Mouse (Mus musculus): ENCODE results near the gene Icam4. TPM values are rescaled to one million over a fixed set of nuclear protein-coding genes. Genes with fewer than 3 reads are reported as not detected.

Icam4 gene
- polyA plus RNA-seq (2021; fragmentation: Nextera tagmentation) = 2.9 and 3.0 TPM in 2 replicates
- long read RNA-seq, experiment 1 = 0 reads
- long read RNA-seq, experiment 2 = 0 reads

DNA sequence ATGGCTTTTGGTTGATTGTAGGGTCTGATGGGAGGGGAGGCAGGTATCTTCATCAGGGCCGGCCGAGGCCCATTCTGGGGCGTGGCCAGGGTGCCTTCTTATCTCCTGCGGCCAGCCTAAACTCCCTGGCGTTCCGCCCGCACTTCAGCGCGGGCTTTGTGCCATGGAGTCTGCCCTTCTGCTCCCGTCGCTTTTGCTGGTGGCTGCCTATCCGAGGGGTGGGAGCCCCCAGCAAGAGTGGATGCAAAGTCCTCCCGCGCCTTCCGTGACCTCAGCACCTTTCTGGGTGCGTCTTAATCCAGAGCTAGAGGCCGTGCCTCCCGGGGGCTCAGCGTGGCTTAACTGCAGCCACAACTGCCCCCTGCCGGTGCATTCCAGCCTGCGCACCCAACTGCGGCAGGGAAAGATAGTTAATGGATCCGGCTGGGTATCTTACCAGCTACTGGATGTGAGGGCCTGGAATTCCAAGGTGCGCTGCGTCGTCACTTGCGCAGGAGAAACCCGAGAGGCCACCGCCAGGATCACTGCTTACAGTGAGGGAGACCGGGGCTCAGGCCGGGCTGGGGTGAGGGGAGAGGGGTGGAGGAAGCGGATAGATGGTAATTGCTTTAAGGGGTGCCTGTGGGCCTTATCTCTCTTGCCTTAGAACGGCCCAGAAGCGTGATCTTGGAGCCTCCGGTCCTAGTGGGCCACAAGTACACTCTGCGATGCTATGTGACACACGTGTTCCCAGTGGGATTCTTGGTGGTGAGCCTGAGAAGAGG, at the start of gene Icam4:
Icam4 (plus strand) TSS at position 83 of the 764 bp plus-strand sequence.

GRCm38 (mm10) chr9:21002627-21003551, 26.3 kb upstream of the Icam4 start, which contains the start of gene Mrpl4:
Gene Mrpl4 (plus strand): TSS chr9:21002738.

GRCm38 (mm10) chr9:21015571-21016130, 13.5 kb upstream of the Icam4 start, which contains the start of gene Icam1:
Gene Icam1 (plus strand): TSS chr9:21015985.

GRCm38 (mm10) chr9:21031896-21032351, 2.8 kb downstream of the Icam4 start, which contains the start of gene Icam5:
Gene Icam5 (plus strand): TSS chr9:21032073.

GRCm38 (mm10) chr9:21067006-21067684, 38.0 kb downstream of the Icam4 start, which contains the start of gene Zglp1:
Gene Zglp1 (minus strand): TSS chr9:21067093.

GRCm38 (mm10) chr9:21073044-21073840, 44.1 kb downstream of the Icam4 start, which contains the start of the genes Gm49373 and Fdx1l:
Gene Gm49373 (minus strand): TSS chr9:21073096.
Gene Fdx1l (minus strand): TSS chr9:21073614.

Small RNA genes lying within 50 kb of the gene (microRNA-seq; reads per million reads assigned to microRNA genes)
- not detected for gene Mir1900
- gene Mir7082 = not detected

Other genes with a start within 250 kb of the Icam4 start
- 0.05 TPM in 1 of 2 replicates, not detected in the other for gene Col5a3, start 214.3 kb upstream of the Icam4 start, polyA plus RNA-seq (2021; fragmentation: Nextera tagmentation)
- gene Rdh8, start 210.9 kb upstream of the Icam4 start, polyA plus RNA-seq (2021; fragmentation: Nextera tagmentation) = not detected in 2 replicates
- 29.3 and 32.9 TPM in 2 replicates for gene A230050P20Rik, start 160.7 kb upstream of the Icam4 start, polyA plus RNA-seq (2021; fragmentation: Nextera tagmentation)
- 20.1 and 21.8 TPM in 2 replicates for gene Angptl6, start 149.6 kb upstream of the Icam4 start, polyA plus RNA-seq (2021; fragmentation: Nextera tagmentation)
- gene Ppan, start 141.2 kb upstream of the Icam4 start, polyA plus RNA-seq (2021; fragmentation: Nextera tagmentation) = 13.0 and 17.4 TPM in 2 replicates
- 184 and 197 TPM in 2 replicates for gene Eif3g, start 130.8 kb upstream of the Icam4 start, polyA plus RNA-seq (2021; fragmentation: Nextera tagmentation)
- gene Dnmt1, start 69.5 kb upstream of the Icam4 start, polyA plus RNA-seq (2021; fragmentation: Nextera tagmentation) = 7.4 and 8.8 TPM in 2 replicates
- gene S1pr2, start 52.6 kb upstream of the Icam4 start, polyA plus RNA-seq (2021; fragmentation: Nextera tagmentation) = 3.2 and 3.8 TPM in 2 replicates
- 135 and 156 TPM in 2 replicates for gene Mrpl4, start 26.6 kb upstream of the Icam4 start, polyA plus RNA-seq (2021; fragmentation: Nextera tagmentation)
- gene Icam1, start 13.4 kb upstream of the Icam4 start, polyA plus RNA-seq (2021; fragmentation: Nextera tagmentation) = 1.2 and 2.0 TPM in 2 replicates
- gene Icam5, start 2.7 kb downstream of the Icam4 start, polyA plus RNA-seq (2021; fragmentation: Nextera tagmentation) = 93.7 and 111 TPM in 2 replicates
- gene Zglp1, start 37.7 kb downstream of the Icam4 start, polyA plus RNA-seq (2021; fragmentation: Nextera tagmentation) = not detected in 2 replicates
- gene Gm49373, start 43.7 kb downstream of the Icam4 start, polyA plus RNA-seq (2021; fragmentation: Nextera tagmentation) = 0.33 and 0.50 TPM in 2 replicates
- 201 and 219 TPM in 2 replicates for gene Fdx1l, start 44.2 kb downstream of the Icam4 start, polyA plus RNA-seq (2021; fragmentation: Nextera tagmentation)
- gene Gm38431, start 62.6 kb downstream of the Icam4 start, polyA plus RNA-seq (2021; fragmentation: Nextera tagmentation) = 10.2 and 15.7 TPM in 2 replicates
- 6.2 and 7.8 TPM in 2 replicates for gene Raver1, start 62.6 kb downstream of the Icam4 start, polyA plus RNA-seq (2021; fragmentation: Nextera tagmentation)
- gene Tyk2, start 101.9 kb downstream of the Icam4 start, polyA plus RNA-seq (2021; fragmentation: Nextera tagmentation) = 2.5 and 2.8 TPM in 2 replicates
- gene Cdc37, start 120.6 kb downstream of the Icam4 start, polyA plus RNA-seq (2021; fragmentation: Nextera tagmentation) = 160 and 167 TPM in 2 replicates
- gene Pde4a, start 136.3 kb downstream of the Icam4 start, polyA plus RNA-seq (2021; fragmentation: Nextera tagmentation) = 29.0 and 36.9 TPM in 2 replicates
- 66.2 and 66.6 TPM in 2 replicates for gene Keap1, start 210.0 kb downstream of the Icam4 start, polyA plus RNA-seq (2021; fragmentation: Nextera tagmentation)
- 17.8 and 19.0 TPM in 2 replicates for gene S1pr5, start 219.1 kb downstream of the Icam4 start, polyA plus RNA-seq (2021; fragmentation: Nextera tagmentation)
- gene Atg4d, start 235.9 kb downstream of the Icam4 start, polyA plus RNA-seq (2021; fragmentation: Nextera tagmentation) = 40.2 and 43.9 TPM in 2 replicates